Mouse (Mus musculus): ENCODE data around the gene Alpl.

The Alpl gene

DNA sequence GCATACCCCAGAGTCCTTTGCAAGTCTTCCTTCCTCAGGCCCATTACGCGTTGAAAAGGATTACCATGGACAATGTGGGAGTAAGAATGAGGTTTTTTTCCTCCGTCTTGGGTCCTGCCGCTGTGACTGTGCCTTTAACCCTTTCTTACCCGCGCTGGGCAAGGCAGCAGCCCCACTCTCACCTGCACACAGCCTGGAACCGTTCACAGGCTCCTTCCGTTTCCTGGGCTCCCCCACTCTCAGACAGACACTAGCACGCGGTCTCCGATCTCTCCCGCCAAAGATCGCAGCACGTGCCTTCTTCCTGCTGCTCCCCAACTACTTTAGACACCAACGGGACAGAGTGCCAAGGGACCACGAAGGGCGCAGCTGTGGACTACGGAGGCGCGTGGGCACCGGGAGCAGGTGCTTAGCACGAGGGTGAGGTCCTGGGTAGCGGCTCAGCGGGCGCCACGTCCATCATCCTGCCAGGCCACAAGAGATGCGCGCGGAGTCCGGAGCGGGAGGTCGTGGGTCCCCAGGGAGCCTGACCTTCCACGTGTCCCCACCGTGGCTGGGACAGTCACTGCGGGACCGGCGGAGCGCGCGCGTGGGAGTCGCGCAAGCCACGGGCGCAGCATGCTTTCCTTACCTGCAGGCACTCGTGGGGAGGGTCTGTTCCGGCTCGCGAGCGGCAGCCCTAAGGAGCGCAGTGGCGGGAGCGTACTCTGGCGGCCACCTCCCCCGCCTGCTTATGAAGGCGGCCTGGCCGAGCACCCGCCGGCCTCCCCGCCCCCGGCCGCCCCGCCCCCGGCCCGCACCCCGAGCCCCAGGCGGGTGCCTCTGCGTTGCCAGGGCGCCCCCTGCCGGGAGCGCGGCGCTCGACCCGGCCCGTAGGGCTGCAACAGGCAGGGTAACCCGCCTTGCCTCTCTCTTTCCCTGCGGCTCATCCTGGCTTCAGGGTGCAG lies at the start of gene Alpl:
Gene Alpl, minus strand, starts transcription at position 774 of the 947 bp plus-strand sequence.
- DNase-seq (ENCODE audit: low spot score), result peak; percentile 70

DNA sequence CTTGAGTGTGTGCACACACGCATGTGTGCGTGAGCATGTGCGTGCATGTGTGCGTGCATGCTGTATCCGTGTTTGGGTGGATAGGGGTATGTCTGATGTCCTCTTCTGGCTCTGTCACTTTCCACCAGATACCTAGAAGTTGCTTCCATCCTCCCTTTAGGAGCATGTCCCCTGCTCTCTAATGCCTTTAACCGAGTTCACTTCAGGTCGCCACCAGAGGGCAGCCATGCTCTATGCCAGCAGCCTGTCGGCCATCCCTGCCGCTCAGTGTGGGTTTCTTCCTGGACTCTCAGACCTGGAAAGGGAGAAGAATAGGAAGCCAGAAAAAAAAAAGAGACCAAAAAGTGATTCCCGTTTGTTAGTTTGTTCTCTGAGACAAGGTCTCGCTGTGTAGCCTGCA lies 48.5 kb upstream of the Alpl start:
- peak; percentile 92 for DNase-seq (ENCODE audit: low spot score)

DNA sequence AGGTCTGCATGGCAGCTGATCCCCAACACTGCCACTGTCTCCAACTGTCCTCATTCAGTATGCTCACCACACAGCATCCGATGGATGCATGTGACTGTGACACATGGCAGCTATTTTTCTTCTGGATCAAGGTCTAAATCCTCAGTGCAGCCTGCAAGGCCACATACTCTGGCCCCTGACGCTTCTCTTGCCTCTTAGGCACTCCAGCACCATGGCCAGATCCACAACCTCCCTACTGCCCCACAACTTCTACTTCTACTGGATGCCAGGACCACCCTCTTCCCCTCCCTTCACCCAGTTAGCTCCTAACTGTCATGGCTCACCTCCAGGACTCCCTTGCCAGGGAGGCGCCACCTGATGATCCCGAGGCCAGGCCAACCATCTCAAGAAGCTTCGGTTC lies 43.3 kb upstream of the Alpl start:
- DNase-seq (ENCODE audit: low spot score), result no peak

DNA sequence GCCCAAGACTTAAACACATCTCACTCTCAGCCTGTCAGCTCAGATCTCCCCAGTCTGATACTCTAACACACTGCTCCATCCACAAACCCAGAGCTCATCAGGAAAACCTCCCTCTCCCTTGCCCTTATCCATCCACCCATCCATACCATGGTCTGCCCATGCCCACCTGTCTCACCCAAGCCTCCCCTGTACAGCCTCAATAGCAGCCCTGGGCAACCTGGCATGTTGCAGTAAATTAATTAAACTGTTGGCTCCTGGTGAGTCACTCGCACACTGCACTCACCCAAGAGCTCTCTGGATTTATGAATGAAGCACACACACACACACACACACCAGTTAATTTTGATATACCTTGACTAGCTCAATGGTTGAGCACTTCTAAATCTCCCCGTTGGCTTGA lies 42.6 kb upstream of the Alpl start:
- no peak for DNase-seq (ENCODE audit: low spot score)

DNA sequence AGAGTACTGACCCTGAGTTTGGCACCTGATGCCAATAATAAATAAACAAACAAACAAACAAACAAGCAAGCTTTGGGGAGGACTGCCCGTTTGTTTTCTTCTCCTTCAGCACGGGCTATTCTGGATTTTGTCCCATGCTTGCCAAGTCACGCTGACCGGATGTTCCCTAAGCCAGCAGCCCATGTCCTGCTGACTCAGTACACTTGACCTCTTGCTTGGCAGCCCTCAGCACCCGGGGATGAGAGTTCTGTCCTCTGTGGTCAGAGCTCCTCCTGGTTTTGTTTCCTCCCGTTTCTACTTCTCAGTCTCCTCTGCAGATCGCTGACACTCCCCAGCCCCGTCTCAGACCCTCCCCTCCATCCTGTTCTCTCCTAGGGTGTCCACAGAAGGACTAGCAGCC lies 41.6 kb upstream of the Alpl start:
- DNase-seq (ENCODE audit: low spot score), result no peak

DNA sequence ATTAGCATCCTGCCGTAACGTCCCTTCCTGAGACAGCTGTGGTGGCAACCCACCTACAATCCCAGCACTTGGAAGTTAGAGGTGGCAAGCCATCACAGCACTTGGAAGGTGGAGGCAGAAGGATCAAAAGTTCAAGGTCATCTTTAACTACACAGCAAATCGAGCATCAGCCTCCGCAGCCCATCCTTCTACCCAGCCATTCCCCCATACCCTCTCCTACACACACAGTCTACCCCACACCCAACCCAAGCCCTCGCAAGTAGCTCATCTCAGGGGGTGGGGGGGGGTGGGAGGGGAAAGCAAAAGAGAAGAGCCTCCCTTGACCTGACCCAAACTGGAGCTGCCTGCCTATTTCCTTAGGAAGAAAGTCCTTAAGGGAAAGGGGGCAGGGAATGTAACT lies 40.6 kb upstream of the Alpl start:
- DNase-seq (ENCODE audit: low spot score), result no peak

DNA sequence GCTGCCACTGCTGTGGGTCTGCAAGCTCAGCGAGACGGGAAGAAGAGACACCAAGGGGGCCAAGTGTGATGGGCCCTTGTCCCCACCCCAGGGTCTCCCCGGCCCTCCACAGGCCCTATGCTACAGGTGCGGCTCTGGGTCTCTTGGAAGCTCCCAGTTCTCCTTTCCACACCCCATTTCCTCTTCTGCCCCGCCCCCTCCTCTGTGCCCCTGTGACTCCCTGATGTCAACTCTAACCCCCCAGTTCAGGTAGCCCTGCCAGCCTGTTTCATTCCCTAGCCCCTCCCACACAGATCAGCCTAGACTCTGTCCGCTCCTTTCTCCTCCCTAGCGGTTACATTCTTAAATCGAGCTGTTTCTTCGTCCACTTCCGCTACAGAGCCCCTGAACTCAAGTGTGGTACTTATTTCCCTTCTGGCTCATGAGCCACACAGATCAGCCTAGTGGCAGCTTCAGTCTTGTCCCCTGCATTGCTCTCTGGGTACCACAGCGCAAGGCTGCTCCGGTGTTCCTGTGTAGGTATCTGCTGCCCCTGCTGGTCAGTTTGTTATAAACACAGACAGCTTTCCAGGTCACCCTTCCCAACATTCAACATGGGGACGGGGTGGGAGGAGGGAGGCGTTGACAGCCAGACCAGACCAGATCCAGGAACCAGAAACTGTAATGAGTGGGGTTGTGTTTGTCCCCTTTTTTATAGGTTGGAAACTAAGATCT lies 39.6 kb upstream of the Alpl start:
- peak; percentile 95 for DNase-seq (ENCODE audit: low spot score)

DNA sequence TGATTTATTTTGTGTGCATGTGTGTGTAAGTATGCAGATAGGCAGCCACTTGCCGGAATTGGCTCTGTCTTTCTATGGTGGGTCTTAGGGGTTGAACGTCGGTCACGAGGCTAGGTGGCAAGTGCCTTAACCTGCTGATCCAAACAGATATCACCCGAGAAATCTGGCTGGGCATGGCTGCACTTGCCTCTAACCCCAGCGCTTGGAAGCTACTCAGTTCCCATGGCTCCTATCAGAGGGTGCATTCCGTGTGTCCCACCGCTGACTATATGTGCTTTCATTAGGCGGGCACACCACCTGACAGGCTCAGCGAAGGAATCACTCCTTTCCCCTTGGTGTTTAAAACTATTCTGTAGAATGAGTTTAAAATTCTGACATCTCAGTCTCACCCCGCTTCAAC lies 35.4 kb upstream of the Alpl start:
- DNase-seq (ENCODE audit: low spot score), result no peak

DNA sequence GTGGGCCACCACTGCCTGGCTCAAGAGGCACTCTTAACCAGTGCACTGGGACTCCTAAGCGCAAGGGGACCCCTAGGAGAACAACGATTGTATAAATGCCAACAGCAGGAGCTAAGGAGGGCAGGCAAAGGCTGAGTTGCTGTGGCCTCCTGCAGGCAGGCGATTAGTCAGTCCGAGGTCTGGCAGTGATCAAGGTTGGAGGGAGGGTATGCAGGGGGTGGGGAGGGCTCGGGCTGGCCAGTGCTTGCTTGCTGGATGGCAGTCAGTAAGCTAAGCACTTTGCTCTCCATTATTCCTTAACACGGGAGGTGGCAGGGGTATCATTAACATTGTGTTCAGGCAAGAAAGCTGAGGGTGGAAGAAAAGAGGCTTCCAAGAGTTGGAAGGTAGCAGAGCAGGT lies 34.2 kb upstream of the Alpl start:
- DNase-seq (ENCODE audit: low spot score), result no peak

DNA sequence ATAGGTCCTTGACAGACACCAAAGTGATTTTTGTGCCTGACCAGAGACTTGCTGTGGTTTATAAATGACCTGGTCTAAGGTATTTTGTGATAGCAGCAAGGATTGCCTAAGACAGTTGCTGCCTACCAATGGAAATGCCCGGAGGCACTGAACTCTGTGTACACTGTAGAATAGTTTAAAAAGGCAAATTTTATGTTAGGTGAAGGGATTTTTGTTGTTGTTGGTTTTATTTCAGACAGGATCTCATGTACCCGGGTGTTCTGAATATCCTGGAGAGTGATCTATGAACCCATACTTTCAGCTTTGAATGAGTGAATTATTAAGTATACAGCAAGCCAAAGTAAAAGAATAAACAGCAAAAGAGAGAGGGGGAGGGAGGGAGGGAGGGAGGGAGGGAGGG lies 28.7 kb upstream of the Alpl start:
- no peak for DNase-seq (ENCODE audit: low spot score)

DNA sequence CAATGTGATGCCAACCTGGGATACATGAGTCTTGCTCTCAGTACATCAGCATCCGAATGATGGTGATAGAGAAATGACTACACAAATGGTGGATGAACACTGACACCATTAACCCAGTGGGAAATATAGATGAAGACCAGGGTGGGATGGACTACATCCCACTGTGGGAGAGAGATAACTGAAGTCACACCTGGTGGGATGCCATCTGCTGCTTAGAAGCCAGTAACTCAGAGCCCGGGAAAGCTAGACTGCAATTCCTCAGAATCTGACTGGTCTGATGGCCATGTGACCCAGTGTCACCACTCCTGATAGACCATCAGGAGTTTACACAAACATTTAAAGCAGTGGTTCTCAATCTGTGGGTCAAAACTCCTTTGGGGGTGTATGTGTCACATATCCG lies 27.4 kb upstream of the Alpl start:
- DNase-seq (ENCODE audit: low spot score), result no peak

DNA sequence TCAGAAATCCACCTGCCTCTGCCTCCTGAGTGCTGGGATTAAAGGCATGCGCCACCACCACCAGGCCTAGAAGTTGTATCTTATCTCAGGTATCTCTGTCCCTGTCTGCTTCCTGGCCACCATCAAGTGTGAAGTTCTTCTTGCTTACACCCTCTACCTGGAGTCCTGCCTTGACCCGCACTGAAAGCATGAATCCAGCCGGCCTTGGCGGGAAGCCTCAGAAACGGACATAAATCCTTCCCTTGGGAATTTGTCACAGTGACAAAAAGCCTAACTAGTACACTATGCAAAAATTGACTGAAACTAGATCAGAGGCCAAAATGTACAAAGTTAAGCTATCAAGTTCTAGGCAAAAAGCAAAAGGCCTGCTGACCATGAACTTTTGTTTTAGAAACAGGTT lies 26.4 kb upstream of the Alpl start:
- DNase-seq (ENCODE audit: low spot score), result no peak

DNA sequence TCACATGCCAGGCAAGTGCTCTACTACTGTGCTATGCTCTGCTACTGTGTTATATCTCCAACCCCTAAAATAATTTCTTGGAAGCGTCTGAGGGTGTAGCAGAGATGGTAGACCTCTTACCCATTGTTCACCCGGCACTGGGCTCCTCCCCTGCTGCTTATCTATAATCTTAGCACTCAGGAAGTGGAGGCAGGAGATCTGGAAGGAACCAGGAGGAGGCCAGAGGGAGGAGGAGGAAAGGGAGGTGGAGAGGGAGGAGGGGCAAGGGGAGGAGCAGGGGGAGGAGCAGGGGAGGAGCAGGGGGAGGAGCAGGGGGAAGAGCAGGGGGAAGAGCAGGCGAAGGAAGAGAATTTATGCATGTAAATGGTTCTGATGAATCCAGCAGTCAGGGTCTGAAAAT lies 24.5 kb upstream of the Alpl start:
- DNase-seq (ENCODE audit: low spot score), result no peak

DNA sequence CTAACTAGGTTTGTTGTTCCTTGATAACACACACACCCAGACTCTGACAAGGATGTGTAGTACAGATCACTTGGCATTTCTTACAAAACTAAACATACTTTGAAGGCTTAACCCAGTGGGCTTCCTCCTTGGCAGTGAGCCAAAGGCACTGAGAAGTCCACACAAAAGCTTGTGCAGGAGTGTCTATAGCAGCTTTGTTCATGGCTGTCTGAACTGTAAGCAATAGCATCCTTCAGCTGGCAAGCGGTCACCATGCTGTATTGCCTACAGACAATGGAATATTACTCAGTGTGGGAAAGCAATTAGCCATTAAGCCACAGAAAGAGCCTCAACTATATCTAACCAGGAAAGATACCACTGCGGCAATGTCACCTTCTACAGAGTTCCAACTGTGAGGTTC lies 23.3 kb upstream of the Alpl start:
- DNase-seq (ENCODE audit: low spot score), result no peak

DNA sequence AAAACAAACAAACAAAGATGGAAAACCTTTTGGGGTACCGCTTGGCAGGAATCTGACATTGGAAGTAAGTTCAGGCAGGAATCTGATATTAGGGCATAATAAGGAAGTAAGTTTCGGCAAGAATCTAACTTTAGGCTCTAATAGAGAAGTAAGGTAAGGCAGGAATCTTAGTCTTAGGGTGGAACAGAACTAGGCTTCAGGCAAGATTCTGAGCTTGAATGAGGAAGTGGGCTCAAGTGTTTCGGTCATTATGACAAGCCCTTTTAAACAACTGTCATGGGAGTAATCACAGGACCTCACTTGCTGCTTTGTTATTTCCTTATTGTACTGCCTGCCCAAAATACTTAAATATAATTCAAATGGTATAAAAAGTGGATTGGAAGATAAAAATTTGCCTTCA lies 22.2 kb upstream of the Alpl start:
- no peak for DNase-seq (ENCODE audit: low spot score)

DNA sequence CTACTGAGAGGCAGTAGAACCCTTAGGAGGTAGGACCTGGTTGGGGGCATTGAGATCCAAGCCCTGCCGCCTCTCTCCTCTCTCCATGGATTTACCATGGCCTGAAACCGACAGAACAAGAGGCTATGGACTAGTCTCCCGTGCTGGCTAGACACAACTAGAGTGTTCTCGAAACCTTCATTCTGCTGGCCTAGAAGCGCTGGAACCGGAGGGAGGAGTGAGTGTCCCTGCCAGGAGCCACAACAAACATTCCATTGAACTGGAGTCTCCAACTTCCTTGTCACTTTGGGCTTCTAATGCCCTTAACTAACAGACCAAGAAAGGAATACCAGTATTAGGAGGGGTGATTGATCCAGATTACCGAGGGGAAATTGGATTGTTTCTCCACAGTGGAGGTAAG lies 20.0 kb upstream of the Alpl start:
- no peak for DNase-seq (ENCODE audit: low spot score)

DNA sequence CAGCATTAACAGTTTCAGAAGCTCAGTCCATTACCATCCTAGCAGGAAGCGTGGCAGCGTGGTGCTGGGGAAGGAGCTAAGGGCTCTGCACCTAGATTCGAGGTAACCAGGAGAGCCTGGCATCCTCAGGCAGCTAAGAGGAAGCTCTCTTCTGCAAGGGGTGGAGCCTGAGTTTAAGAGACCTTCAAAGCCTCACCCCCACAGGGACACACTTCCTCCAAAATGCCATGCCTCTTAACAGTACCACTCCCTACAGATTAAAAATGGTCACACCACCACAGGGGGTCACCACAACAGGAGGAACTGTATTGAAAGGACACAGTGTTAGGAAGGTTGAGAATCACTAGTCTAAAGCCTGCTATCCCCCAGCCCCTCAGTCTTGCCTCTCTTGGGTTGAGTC lies 19.3 kb upstream of the Alpl start:
- DNase-seq (ENCODE audit: low spot score), result no peak

DNA sequence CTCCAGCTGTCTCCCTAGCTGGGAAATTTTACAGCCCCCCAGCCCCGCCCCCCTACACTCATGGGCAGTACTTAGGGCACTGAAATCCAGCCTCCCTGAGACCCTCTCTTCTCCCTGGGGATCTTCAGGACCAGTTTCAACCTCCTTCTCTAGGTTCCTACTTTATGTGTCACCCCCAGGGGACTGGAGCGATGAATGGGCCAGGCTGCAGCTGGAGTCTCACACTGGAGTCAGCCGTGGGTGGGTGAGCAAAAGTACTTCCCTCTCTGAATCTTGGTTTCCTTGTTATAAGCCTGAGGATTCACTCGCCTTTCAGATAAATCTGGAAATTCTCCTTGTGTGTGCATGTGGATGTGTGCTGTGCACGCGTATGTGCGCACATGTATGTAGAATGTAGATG lies 18.0 kb upstream of the Alpl start:
- no peak for DNase-seq (ENCODE audit: low spot score)

DNA sequence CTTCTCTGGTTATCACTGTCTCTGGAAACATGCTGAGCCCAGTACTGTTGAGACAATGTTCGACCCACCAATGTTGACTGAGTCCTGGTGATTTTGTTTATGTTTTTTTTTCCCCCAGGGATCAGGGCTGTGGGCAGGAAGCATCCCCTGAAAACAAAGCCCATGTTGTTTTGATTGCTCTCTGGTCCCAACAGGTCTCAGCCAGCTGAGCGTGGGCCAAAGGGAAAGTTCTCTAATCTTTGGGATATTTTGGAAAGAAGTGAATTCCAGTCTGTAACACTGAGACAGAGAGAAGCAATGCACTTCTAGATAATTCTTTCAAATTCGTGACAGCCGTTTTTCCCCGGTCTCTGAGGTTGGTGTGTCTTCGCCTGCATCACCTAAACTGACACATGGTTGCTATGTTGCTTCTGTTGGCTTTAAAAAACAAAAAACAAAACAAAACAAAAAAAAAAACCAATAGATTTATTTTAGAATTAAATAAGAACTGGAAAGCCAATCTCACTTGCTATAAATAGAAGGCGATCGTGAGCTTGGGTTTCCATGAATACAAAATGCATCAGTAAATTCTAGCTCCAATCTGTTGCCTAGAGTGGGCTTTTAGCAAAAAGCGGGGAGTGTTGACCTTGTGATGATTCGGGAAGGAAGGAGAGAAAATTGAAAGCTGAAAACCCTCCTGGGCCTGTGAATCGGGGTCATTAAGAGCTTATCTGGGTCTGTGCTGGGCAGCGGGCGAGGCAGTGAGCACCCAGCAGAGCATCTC lies 16.9 kb upstream of the Alpl start:
- no peak for DNase-seq (ENCODE audit: low spot score)

DNA sequence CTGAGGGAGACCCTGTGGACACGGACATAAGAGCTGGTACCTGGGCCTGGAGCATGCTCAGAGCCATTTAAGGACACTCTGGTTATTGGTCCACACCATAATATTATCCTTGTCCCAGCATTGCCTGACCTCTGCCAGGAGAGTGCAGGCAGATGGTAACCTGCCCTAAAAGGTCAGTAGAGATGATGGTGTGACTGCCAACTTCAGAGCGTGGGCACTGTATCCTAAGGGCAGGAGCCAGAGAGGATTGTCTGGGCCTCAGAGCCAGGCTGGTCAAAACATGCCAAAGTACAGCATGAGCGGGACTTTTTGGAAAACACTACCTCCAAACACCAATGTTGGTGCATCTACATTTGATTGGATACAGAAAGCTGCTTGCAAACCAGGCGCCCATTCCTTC lies 13.8 kb upstream of the Alpl start:
- no peak for DNase-seq (ENCODE audit: low spot score)

DNA sequence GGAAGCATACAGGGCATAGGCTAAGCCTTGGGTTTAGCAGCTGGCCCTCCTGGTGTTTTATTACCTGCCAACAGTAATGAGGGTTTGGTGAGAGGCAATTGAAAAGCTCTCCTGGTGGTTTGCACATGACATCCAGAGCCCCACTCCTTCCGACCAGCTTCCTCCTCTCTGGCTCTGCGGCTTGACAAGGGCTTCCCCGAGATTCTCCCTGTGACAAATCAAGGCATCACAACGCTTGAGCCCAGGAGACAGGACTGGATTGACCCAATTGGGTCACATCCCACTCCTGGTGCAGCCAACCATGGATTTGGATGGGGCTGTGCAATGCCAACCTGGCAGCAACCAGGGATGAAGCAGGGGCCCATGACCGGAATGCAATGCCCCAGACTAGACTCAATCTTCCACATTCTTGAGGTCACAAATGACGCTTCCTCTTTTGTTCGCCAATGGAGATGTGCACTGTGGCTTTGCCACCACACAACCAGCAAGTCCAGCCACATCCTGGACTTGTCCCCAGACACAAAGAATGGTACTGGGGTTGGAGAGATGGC lies 11.2 kb upstream of the Alpl start:
- DNase-seq (ENCODE audit: low spot score), result no peak

DNA sequence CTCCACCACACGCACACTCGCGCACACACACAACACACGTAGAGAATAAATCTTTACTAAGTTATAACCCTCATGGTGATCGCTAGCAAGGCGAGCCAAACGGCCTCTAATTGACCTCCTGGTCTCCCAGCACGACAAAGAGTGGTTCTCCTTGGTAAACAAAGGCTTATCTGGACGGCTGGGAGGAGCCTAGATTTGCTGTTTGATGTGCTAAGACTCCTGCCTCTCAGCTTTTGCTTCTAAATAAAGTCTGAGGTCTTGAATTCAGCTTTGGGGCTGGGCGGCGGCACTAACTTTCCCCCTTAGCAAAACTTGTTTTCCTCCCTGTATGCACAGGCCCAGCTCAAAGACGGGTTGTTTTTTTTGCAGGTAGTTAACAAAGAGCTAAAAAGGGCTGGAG lies 5.0 kb upstream of the Alpl start:
- peak; percentile 41 for DNase-seq (ENCODE audit: low spot score)

DNA sequence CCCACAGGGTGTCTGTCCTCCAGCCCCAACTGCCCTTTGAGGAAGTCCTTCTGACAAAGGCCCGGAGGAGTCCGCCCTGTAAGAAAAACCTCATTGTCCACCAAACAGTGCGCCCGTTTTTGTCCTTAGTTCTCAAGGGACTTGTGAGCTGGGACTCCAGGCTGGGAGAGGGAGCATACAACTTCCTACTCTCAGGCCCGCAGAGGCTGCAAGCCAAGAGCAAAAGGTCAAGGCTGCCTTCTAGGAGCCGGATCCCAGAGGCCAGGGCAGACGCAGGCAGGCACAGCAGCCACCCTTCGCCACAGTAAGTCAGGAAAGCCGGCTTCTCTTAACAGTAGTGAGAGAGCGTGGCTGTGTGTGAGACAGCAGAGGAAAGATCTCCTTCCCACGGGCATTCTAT lies 4.1 kb upstream of the Alpl start:
- peak; percentile 51 for DNase-seq (ENCODE audit: low spot score)

Data from embryo, embryonic 10 days (tissue).